Mouse (Mus musculus) liver, embryonic 12.5 days (tissue): ENCODE results near the gene Ankrd31. TPM values are rescaled to one million over a fixed set of nuclear protein-coding genes. Genes with fewer than 3 reads are reported as not detected.

Source experiments
- ATAC-seq: fragments of 200-750 bp; cut with Nextera tagmentation; 2 replicates; pipeline ENCODE4 v1.8.0; 2017; ENCODE audit warnings: moderate number of reproducible peaks, mild to moderate bottlenecking, moderate library complexity
- H3K27ac ChIP-seq: fragments of 300-500 bp; sonication (generic); 2 replicates; pipeline ENCODE4 v1.5.1; 2016; ENCODE audit warnings: mild to moderate bottlenecking
- H3K27me3 ChIP-seq: fragments of 300-500 bp; sonication (generic); replicated peaks from 2 replicates; pipeline ENCODE4 v1.6.1; 2016; ENCODE audit warnings: mild to moderate bottlenecking, moderate library complexity
- H3K36me3 ChIP-seq: fragments of 300-500 bp; sonication (generic); 2 replicates; pipeline ENCODE4 v1.6.1; 2016; ENCODE audit warnings: mild to moderate bottlenecking, moderate library complexity
- H3K4me1 ChIP-seq: fragments of 300-500 bp; sonication (generic); 2 replicates; pipeline ENCODE4 v1.6.1; 2016
- H3K4me2 ChIP-seq: fragments of 300-500 bp; sonication (generic); 2 replicates; pipeline ENCODE4 v1.6.1; 2016; ENCODE audit warnings: mild to moderate bottlenecking, moderate library complexity
- H3K4me3 ChIP-seq: fragments of 300-500 bp; sonication (generic); 2 replicates; pipeline ENCODE4 v1.5.1; 2016; ENCODE audit warnings: mild to moderate bottlenecking, moderate library complexity
- H3K9ac ChIP-seq: fragments of 300-500 bp; sonication (generic); 2 replicates; pipeline ENCODE4 v1.6.1; 2016; ENCODE audit warnings: mild to moderate bottlenecking, moderate library complexity
- H3K9me3 ChIP-seq: fragments of 300-500 bp; sonication (generic); replicated peaks from 2 replicates; pipeline ENCODE4 v1.6.1; 2016; ENCODE audit warnings: mild to moderate bottlenecking, moderate library complexity
- WGBS: fragments of 180-500 bp; shearing (Covaris S2); methylation state at CpG from one replicate; pipeline ENCODE4 v1.1.7; 2016; ENCODE audit not compliant: insufficient replicate concordance; 5-methylcytosine and 5-hydroxymethylcytosine counted together
- polyA plus RNA-seq: library from polyadenylated mRNA; unstranded; fragments of >200 nt; fragmentation: Nextera tagmentation; extraction: Ambion mirVana; gene quantifications from 2 replicates; pipeline ENCODE4 v1.2.1, GENCODE M21; 2016

Gene Ankrd31
- polyA plus RNA-seq: 0.02 TPM in 1 of 2 replicates, not detected in the other

DNA sequence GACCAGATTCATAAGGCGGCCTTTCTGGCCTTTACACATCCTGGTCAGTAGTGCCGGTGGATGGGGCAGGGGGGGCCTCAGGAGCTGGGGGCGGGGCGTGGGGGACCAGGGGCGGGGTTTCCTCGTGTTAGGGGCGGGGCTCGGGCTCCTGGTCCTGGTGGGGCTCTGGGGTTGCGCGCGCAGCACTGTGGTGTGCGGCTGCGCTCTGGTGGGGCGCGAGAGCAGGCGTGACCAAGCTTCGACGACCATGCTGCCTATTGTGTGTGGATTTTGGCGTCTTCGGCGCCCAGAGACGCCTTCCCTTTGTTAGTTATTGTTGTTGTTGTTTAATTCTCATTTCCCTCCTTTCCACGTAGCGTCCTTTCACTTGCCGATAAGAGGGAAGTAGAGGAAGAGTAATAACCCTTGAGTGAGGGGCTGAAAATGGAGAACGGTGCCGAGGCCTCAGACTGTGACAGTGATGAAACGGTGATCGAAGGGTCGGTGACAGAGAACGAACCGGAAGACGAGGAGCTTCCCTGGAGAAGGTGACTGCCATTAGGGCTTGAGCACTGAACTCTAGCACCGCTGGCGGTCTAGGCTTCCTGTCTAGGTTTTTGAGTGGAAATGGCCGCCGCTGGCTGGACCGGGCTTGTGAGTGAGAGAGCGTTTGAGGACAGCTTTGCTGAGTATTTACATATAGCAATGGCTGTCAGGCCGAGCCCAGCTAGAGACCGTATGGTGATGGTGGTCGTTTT, at the start of gene Ankrd31:
Ankrd31 (plus strand) TSS at position 164 of the 737 bp plus-strand sequence.
- no peaks in the 10 kb centered on the region for H3K36me3 ChIP-seq
- H3K27me3 ChIP-seq: no peaks in the 10 kb centered on the region
- no peak within 1 kb of the TSS for H3K9ac ChIP-seq
- no peak within 1 kb of the TSS for H3K4me3 ChIP-seq
- H3K9me3 ChIP-seq: no peaks in the 10 kb centered on the region
- ATAC-seq: no peak
- 81% methylated on average over 42 of the region's 42 CpGs for WGBS
- H3K27ac ChIP-seq: no peak within 1 kb of the TSS
- H3K4me1 ChIP-seq: no peaks in the 10 kb centered on the region
- H3K4me2 ChIP-seq: no peak within 1 kb of the TSS

DNA sequence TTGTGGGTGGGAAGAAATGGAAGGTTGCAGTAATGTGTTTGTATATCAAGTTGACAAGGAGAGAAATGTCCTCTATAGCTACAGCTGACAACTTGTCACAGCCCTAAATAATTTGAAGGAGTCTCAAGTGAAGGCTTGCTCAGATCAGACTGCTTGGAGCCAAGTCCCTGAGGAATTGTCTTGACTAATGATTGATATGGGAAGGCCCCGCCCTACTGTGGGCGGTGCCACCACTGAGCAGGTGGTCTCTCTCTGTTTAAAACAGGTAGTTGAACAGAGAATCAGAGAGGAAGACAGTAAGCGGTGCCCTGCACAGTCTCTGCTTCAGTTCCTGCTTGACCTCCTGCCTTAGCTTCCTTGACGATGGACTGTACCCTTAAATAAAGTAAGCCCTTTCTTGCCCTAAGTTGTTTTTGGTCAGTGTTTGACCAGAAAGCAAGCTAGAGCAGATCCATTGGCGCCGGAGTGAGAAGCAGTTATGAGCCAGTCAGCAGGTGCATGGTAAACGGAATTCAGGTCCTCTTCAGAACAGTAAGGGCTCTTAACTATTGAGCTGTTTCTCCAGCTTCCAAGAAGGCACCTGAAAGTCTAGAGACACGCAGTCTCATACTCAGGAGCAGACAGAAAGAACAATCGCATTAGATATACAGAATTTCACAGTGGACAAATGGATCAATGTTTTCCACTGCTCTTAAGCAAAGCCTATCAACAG, 45.3 kb upstream of the Ankrd31 start:
- no peaks in the 10 kb centered on the region for H3K9me3 ChIP-seq
- no peak for ATAC-seq
- peaks cover 30% of the 10 kb centered on the region for H3K4me1 ChIP-seq
- no peak overlapping the region for H3K9ac ChIP-seq
- no peak overlapping the region for H3K27ac ChIP-seq
- no peak overlapping the region for H3K4me3 ChIP-seq
- no peak overlapping the region for H3K4me2 ChIP-seq
- WGBS: 72% methylated on average over 9 of the region's 9 CpGs
- H3K27me3 ChIP-seq: no peaks in the 10 kb centered on the region
- H3K36me3 ChIP-seq: no peaks in the 10 kb centered on the region

DNA sequence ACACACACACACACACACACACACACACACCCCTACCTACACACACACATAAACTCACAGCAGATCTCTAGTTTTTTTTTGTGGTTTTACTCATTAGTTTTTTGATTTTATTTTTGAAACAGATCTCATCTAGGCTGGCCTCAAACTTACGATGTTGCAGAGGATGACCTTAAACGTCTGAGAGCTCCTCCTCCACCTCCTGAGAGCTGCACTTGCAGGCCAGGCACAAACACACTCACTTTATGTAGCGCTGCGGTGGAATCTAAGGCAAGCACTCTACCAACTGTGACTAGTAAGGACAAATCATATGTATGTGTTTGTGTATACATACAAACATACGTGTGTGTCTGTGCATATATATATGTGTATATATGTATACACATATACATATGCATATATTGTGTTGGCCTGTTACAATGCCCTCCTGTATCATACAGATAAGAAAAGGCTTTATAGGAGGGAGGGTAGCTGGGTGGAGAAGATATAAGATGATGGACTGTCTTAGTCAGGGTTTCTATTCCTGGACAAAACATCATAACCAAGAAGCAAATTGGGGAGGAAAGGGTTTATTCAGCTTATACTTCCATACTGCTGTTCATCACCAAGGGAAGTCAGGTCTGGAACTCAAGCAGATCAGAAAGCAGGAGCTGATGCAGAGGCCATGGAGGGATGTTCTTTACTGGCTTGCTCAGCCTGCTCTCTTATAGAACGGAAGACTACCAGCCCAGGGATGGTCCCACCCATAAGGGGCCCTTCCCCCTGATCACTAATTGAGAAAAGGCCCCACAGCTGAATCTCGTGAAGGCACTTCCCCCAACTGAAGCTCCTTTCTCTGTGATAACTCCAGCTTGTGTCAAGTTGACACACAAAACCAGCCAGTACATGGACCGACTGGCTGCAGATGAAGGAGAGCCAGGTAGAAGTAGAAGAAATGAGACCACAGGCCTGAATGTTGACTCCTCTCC, 38.5 kb upstream of the Ankrd31 start:
- Histone ChIP-seq H3K27me3 (no peaks in the 10 kb centered on the region), H3K27ac (peak overlapping the region; percentile 82), H3K4me1 (peaks cover 25% of the 10 kb centered on the region), H3K4me2 (peak overlapping the region; percentile 50), H3K9me3 (no peaks in the 10 kb centered on the region), H3K9ac (0 out of 2 replicates have a peak overlapping the region, but pooled peaks have one; percentile 35), H3K36me3 (no peaks in the 10 kb centered on the region), H3K4me3 (0 out of 2 replicates have a peak overlapping the region, but pooled peaks have one; percentile 9)
- peak; percentile 99 for ATAC-seq
- 36% methylated on average over 8 of the region's 8 CpGs for WGBS

DNA sequence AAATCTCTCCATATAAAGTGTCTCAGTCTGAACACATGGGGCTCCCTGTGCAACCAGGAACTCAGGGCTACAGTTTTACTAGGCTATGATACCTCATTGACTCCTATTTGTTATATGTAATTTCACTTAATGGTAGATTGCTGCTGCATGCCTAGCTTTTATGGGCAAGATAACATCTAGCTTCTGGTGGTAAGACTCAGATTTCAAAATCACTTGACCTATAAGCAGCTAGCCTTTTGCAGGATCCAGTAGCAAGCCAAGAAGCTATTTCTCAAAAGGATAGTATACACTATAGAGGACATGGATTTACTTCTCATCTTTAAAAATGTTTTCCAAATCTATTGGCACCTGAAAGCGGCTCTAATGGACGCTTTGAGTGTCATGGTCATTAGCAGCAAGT, 31.8 kb upstream of the Ankrd31 start:
- H3K9ac ChIP-seq: no peak overlapping the region
- no peak overlapping the region for H3K4me2 ChIP-seq
- H3K27me3 ChIP-seq: no peaks in the 10 kb centered on the region
- no peaks in the 10 kb centered on the region for H3K9me3 ChIP-seq
- no peak overlapping the region for H3K4me3 ChIP-seq
- no peak for ATAC-seq
- H3K36me3 ChIP-seq: no peaks in the 10 kb centered on the region
- H3K27ac ChIP-seq: no peak overlapping the region
- 71% methylated on average over 2 of the region's 2 CpGs for WGBS
- peaks cover 12% of the 10 kb centered on the region for H3K4me1 ChIP-seq

DNA sequence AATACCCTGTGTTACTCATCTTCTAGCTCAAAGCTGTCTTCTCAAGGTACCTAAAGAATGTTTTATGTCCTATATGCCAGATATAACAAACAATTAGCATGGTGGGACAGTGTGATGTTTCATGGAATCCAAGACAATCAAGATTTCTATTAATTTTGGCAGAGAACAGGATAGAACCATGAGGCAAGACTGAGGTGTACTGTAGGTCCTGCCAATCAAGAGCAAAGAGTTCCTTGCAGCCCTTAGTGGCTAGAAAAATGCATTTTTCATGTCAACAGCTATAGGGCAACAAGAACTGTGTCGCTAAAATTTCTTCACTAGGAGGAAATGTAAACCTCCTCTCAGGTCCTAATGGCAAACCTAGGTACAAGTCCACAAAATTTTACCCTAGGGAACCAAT, 30.3 kb upstream of the Ankrd31 start:
- 45% methylated on average over 1 of the region's 1 CpGs for WGBS
- no peak overlapping the region for H3K27ac ChIP-seq
- no peak for ATAC-seq
- no peaks in the 10 kb centered on the region for H3K36me3 ChIP-seq
- H3K4me2 ChIP-seq: no peak overlapping the region
- H3K9me3 ChIP-seq: no peaks in the 10 kb centered on the region
- H3K4me1 ChIP-seq: peaks cover 5% of the 10 kb centered on the region; the same call in 1 of the 2 replicates
- no peak overlapping the region for H3K9ac ChIP-seq
- H3K27me3 ChIP-seq: no peaks in the 10 kb centered on the region
- no peak overlapping the region for H3K4me3 ChIP-seq

DNA sequence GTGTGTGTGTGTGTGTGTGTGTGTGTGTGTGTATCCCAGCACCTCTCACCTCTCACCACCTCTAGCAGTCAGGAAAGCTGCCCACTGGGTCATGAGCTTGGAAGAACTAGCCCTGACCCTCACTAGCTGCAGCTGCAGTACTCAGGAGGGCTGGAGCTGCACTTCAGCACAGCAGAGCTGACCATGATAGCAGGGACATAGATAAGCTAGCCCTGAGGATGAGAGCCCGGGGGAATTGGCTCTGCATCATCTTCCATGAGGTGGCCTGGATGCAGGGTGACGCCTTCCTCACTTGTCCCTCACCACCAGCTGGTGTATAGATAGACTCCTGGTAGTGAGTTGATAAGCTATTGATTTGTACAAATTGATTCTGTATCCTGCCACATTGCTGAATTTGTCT, 28.1 kb upstream of the Ankrd31 start:
- Histone ChIP-seq H3K4me3 (no peak overlapping the region), H3K9ac (no peak overlapping the region), H3K4me2 (no peak overlapping the region), H3K27me3 (no peaks in the 10 kb centered on the region), H3K36me3 (no peaks in the 10 kb centered on the region), H3K4me1 (peaks cover 5% of the 10 kb centered on the region; the same call in 1 of the 2 replicates), H3K9me3 (no peaks in the 10 kb centered on the region), H3K27ac (no peak overlapping the region)
- 43% methylated on average over 2 of the region's 2 CpGs for WGBS
- ATAC-seq: peak; percentile 63

DNA sequence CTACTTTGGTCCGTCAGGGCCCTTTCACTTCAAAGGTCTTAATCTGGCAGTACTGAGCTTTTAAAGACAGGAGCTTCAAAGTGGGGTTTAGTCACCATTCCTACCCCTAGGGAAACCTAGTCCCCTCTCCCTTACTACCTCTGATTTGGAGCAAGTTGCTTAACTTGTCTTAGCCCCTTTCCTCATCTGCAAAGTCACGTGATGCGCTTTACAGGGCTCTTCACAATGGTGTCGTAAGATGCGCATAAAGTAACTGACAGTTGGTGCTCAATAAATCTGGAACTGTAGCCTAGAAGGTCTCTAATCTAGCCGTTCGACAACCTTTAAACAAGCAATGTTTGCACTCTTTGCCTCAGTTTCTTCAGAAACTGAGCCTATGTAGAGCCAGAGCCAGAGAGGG, 19.8 kb upstream of the Ankrd31 start:
- Histone ChIP-seq H3K36me3 (no peaks in the 10 kb centered on the region), H3K27me3 (no peaks in the 10 kb centered on the region), H3K4me3 (no peak overlapping the region), H3K4me2 (no peak overlapping the region), H3K4me1 (no peaks in the 10 kb centered on the region), H3K27ac (no peak overlapping the region), H3K9me3 (no peaks in the 10 kb centered on the region), H3K9ac (no peak overlapping the region)
- WGBS: 72% methylated on average over 7 of the region's 7 CpGs
- ATAC-seq: no peak

DNA sequence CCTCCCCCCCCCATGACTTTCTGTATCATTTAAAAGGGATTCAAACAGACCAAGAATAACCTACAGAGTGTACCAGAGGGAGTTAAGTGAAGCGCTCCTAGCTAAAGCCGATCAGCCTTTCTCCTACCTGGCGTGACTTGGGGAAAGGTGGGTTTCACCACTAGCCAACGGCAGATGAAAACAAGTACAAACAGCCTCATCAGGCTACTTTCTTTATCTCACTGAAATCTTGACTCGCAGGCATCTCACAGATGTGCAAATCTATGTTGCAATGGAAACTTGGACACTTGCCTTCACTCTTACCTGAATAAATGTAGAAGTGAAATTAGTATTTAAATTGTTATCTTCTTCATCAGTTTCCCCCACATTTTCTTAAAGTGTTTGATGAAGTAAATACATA, 18.9 kb upstream of the Ankrd31 start:
- Histone ChIP-seq H3K27ac (no peak overlapping the region), H3K27me3 (no peaks in the 10 kb centered on the region), H3K9ac (no peak overlapping the region), H3K4me1 (no peaks in the 10 kb centered on the region), H3K4me2 (no peak overlapping the region), H3K9me3 (no peaks in the 10 kb centered on the region), H3K4me3 (no peak overlapping the region), H3K36me3 (no peaks in the 10 kb centered on the region)
- 80% methylated on average over 5 of the region's 5 CpGs for WGBS
- ATAC-seq: no peak

DNA sequence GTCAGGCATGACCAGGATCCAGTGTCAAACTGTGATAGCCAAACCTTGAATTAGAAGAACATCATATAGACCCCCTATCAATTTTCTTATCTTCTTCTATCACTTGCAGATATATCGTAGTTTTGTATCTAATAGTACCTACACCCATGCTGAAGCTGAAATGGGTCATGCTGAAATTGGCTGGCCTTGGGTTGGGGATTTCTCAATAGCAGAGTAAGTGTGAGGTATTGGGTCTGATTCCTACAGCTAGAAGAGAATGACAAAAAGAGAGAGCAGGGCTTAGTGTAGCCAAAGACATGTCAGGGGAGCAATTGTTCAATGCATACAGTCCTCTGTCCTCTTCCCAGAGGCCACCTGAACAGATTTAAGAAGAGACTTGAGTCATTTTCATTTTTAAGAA, 18.0 kb upstream of the Ankrd31 start:
- Histone ChIP-seq H3K36me3 (no peaks in the 10 kb centered on the region), H3K27ac (no peak overlapping the region), H3K9ac (no peak overlapping the region), H3K9me3 (no peaks in the 10 kb centered on the region), H3K27me3 (no peaks in the 10 kb centered on the region), H3K4me3 (no peak overlapping the region), H3K4me2 (no peak overlapping the region), H3K4me1 (no peaks in the 10 kb centered on the region)
- 66% methylated on average over 1 of the region's 1 CpGs for WGBS
- ATAC-seq: no peak

DNA sequence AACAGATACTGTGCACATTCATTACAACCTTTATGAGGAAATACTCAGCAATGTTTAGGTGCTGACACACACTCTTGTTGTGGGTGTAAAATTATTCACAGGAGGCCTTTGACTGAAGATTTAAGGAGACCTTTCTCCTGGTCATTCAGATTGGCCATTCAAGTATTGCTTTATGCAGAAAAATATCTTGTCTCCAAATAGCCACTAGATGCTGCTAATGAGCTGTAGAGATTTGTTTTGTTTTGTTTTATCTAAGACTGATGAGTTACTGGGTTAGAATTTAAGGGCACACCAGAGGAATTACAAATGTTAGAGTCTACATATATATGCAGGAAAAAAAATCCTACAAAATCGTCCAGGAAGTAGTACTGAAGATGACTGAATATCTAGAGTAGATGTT, 12.9 kb upstream of the Ankrd31 start:
- no peak for ATAC-seq
- Histone ChIP-seq H3K9me3 (no peaks in the 10 kb centered on the region), H3K4me1 (no peaks in the 10 kb centered on the region), H3K36me3 (no peaks in the 10 kb centered on the region), H3K9ac (no peak overlapping the region), H3K4me3 (no peak overlapping the region), H3K4me2 (no peak overlapping the region), H3K27ac (no peak overlapping the region), H3K27me3 (no peaks in the 10 kb centered on the region)
- WGBS: 11% methylated on average over 1 of the region's 1 CpGs

DNA sequence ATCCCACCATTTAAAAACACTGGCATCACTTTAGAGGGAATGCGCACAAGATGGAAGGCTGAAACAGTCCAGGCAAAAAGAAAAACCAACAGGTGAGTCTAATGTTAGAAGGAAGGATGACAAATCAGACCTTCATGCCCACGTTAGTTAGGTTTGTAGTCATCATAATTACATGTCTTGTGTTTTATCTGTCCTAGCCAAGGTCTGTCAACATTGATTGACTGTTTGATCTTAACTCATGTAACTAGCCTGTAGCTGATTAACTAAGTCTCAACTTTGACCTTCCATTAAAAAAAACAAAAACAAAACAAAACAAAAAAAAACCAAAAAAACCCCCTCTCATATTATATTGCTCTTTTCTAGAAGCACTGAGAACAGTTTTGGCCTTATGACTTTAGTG, 7.9 kb upstream of the Ankrd31 start:
- Histone ChIP-seq H3K4me2 (no peak overlapping the region), H3K4me1 (no peaks in the 10 kb centered on the region), H3K27me3 (no peaks in the 10 kb centered on the region), H3K9me3 (no peaks in the 10 kb centered on the region), H3K4me3 (no peak overlapping the region), H3K9ac (no peak overlapping the region), H3K27ac (no peak overlapping the region), H3K36me3 (no peaks in the 10 kb centered on the region)
- 64% methylated on average over 2 of the region's 2 CpGs for WGBS
- no peak for ATAC-seq
